Mouse (Mus musculus) myocyte (in vitro differentiated cells): ENCODE results near the gene Fkbp5. TPM values are rescaled to one million over a fixed set of nuclear protein-coding genes. Genes with fewer than 3 reads are reported as not detected.
"Not testable (repeated sequence)": the region's sequence is repeated elsewhere in the genome, so short reads cannot be mapped to it uniquely, and the experiment has no call there.

Source experiments
- H3K27me3 ChIP-seq: one replicate; pipeline ENCODE4 v1.6.1; 2011; ENCODE audit not compliant: control insufficient read depth, insufficient read depth, insufficient read length
- H3K36me3 ChIP-seq: one replicate; pipeline ENCODE4 v1.6.1; 2011; ENCODE audit not compliant: control insufficient read depth, insufficient read depth
- H3K4me2 ChIP-seq: one replicate; pipeline ENCODE4 v1.6.1; 2011; ENCODE audit warnings: low read depth, control low read depth
- H3K4me3 ChIP-seq: one replicate; pipeline ENCODE4 v1.5.1; 2011; ENCODE audit warnings: mild to moderate bottlenecking, control low read depth, moderate library complexity
- H3K79me2 ChIP-seq: one replicate; pipeline ENCODE4 v1.6.1; 2011; ENCODE audit not compliant: control insufficient read depth, insufficient read depth
- H3ac ChIP-seq: one replicate; pipeline ENCODE4 v1.6.1; 2011; ENCODE audit not compliant: control insufficient read depth, insufficient read length
- CEBPB ChIP-seq: IDR thresholded peaks from 2 replicates; pipeline ENCODE4 v1.6.1; 2011; ENCODE audit warnings: mild to moderate bottlenecking, moderate library complexity; ENCODE audit not compliant: poor library complexity, insufficient read depth, severe bottlenecking
- E2F4 ChIP-seq: IDR thresholded peaks from one replicate; pipeline ENCODE4 v1.6.1; 2011; ENCODE audit warnings: mild to moderate bottlenecking, control low read depth, moderate library complexity; ENCODE audit not compliant: insufficient read depth
- MAX ChIP-seq: IDR thresholded peaks from one replicate; pipeline ENCODE4 v1.6.1; 2011; ENCODE audit warnings: low read depth, mild to moderate bottlenecking, control low read depth
- MYOD1 ChIP-seq, 3 experiments: IDR thresholded peaks; one replicate each; pipeline ENCODE4 v1.6.1; 2011; ENCODE audit warnings: control low read depth in 2 of 3, low read depth in 2 of 3, mild to moderate bottlenecking in 2 of 3, moderate library complexity in 1 of 3; ENCODE audit not compliant: insufficient read length in 2 of 3, control insufficient read depth in 1 of 3
- MYOG ChIP-seq, 3 experiments: IDR thresholded peaks; one replicate each; pipeline ENCODE4 v1.6.1; 2011; ENCODE audit warnings: control low read depth in 2 of 3, low read depth in 2 of 3, mild to moderate bottlenecking in 2 of 3; ENCODE audit not compliant: insufficient read length in 2 of 3, control insufficient read depth in 1 of 3, insufficient read depth in 1 of 3
- POLR2A ChIP-seq: IDR thresholded peaks from one replicate; pipeline ENCODE4 v1.6.1; 2011; ENCODE audit warnings: low read depth, mild to moderate bottlenecking, control low read depth, moderate library complexity; ENCODE audit not compliant: insufficient read length
- POLR2AphosphoS2 ChIP-seq: IDR thresholded peaks from one replicate; pipeline ENCODE4 v1.6.1; 2011; ENCODE audit warnings: low read depth, control low read depth; ENCODE audit not compliant: insufficient read length
- REST ChIP-seq: IDR thresholded peaks from one replicate; pipeline ENCODE4 v1.6.1; 2011; ENCODE audit warnings: mild to moderate bottlenecking, control low read depth, moderate library complexity; ENCODE audit not compliant: insufficient read depth, insufficient read length
- SRF ChIP-seq: IDR thresholded peaks from one replicate; pipeline ENCODE4 v1.6.1; 2011; ENCODE audit warnings: low read depth; ENCODE audit not compliant: control insufficient read depth, insufficient read length
- TCF12 ChIP-seq: IDR thresholded peaks from one replicate; pipeline ENCODE4 v1.6.1; 2011; ENCODE audit warnings: mild to moderate bottlenecking, control low read depth; ENCODE audit not compliant: poor library complexity, insufficient read depth, severe bottlenecking
- TCF3 ChIP-seq: IDR thresholded peaks from one replicate; pipeline ENCODE4 v1.6.1; 2011; ENCODE audit warnings: low read depth, control low read depth; ENCODE audit not compliant: insufficient read length
- USF1 ChIP-seq: IDR thresholded peaks from one replicate; pipeline ENCODE4 v1.6.1; 2011; ENCODE audit warnings: low read depth, mild to moderate bottlenecking, control low read depth, moderate library complexity
- polyA plus RNA-seq: library from polyadenylated mRNA; unstranded; fragments of >200 nt; fragmentation: generic; extraction: Trizol; gene quantifications from one replicate; pipeline ENCODE4 v1.2.1, GENCODE M21; 2012; ENCODE audit warnings: missing spikeins

Fkbp5 gene
- polyA plus RNA-seq, 1 experiment: 11.6 TPM

- no peak overlapping the region for H3K4me3 ChIP-seq
- TF ChIP-seq MAX: no peak
- TF ChIP-seq USF1: peak; percentile 96
- peak; percentile 33 for TF ChIP-seq TCF3
- TF ChIP-seq REST: no peak
- TF ChIP-seq MYOD1 (IDR thresholded peaks at IDR 0.05; ENCODE audit: control insufficient read depth in 1 of 3, insufficient read length in 2 of 3, low read depth in 2 of 3): peak; percentile 62 to 95 (median 89)
- no peak for TF ChIP-seq E2F4
- TF ChIP-seq MYOG (IDR thresholded peaks at IDR 0.05; ENCODE audit: control insufficient read depth in 1 of 3, insufficient read depth in 1 of 3, insufficient read length in 2 of 3, low read depth in 2 of 3): peak; percentile 69 to 96 (median 96)
- TF ChIP-seq TCF12: peak; percentile 88
- H3ac ChIP-seq: no peak overlapping the region
- no peaks in the 10 kb centered on the region for H3K79me2 ChIP-seq
- peaks cover 24% of the 10 kb centered on the region for H3K27me3 ChIP-seq
- H3K4me2 ChIP-seq: peak overlapping the region; percentile 55
- H3K36me3 ChIP-seq: no peaks in the 10 kb centered on the region
Measured at GRCm38 (mm10) chr17:28556635-28557396, 39.5 kb upstream of the Fkbp5 start.

- H3K36me3 ChIP-seq, H3K27me3 ChIP-seq, H3K79me2 ChIP-seq, H3K4me3 ChIP-seq, H3K4me2 ChIP-seq, H3ac ChIP-seq: not testable (repeated sequence)
Measured at GRCm38 (mm10) chr17:28554021-28554420, 36.7 kb upstream of the Fkbp5 start.

GRCm38 (mm10) chr17:28553040-28553793 is 35.9 kb upstream of the Fkbp5 start:
- no peak overlapping the region for H3K4me2 ChIP-seq

GRCm38 (mm10) chr17:28549111-28549510 is 31.8 kb upstream of the Fkbp5 start, which contains the start of gene Clpsl2:
Gene Clpsl2, plus strand, starts transcription at chr17:28549411.
- Histone ChIP-seq H3K79me2 (no peaks in the 10 kb centered on the region), H3K27me3 (peaks cover 26% of the 10 kb centered on the region), H3ac (no peak within 1 kb of the TSS), H3K4me2 (no peak within 1 kb of the TSS), H3K36me3 (no peaks in the 10 kb centered on the region), H3K4me3 (no peak within 1 kb of the TSS)
- no peak for TF ChIP-seq CEBPB
- TF ChIP-seq MYOG (IDR thresholded peaks at IDR 0.05; ENCODE audit: control insufficient read depth in 1 of 3, insufficient read depth in 1 of 3, insufficient read length in 2 of 3, low read depth in 2 of 3): no peak
- TF ChIP-seq USF1: no peak
- no peak for TF ChIP-seq MYOD1 (IDR thresholded peaks at IDR 0.05; ENCODE audit: control insufficient read depth in 1 of 3, insufficient read length in 2 of 3, low read depth in 2 of 3)
- TF ChIP-seq TCF3: no peak
- TF ChIP-seq POLR2A: no peak
- no peak for TF ChIP-seq TCF12
- no peak for TF ChIP-seq E2F4
- TF ChIP-seq POLR2AphosphoS2: no peak
- TF ChIP-seq SRF: no peak
- no peak for TF ChIP-seq MAX
- TF ChIP-seq REST: no peak

More at GRCm38 (mm10) chr17:28553040-28553793, 35.9 kb upstream of the Fkbp5 start:
- no peak overlapping the region for H3ac ChIP-seq
- H3K79me2 ChIP-seq: no peaks in the 10 kb centered on the region
- H3K36me3 ChIP-seq: no peaks in the 10 kb centered on the region
- no peak overlapping the region for H3K4me3 ChIP-seq
- peaks cover 12% of the 10 kb centered on the region for H3K27me3 ChIP-seq
- TF ChIP-seq CEBPB (no peak), MAX (no peak), TCF12 (no peak), POLR2AphosphoS2 (no peak), POLR2A (no peak), E2F4 (no peak), REST (no peak), MYOG (IDR thresholded peaks at IDR 0.05; ENCODE audit: control insufficient read depth in 1 of 3, insufficient read depth in 1 of 3, insufficient read length in 2 of 3, low read depth in 2 of 3) (no peak), USF1 (no peak), TCF3 (no peak), MYOD1 (IDR thresholded peaks at IDR 0.05; ENCODE audit: control insufficient read depth in 1 of 3, insufficient read length in 2 of 3, low read depth in 2 of 3) (no peak), SRF (no peak)

GRCm38 (mm10) chr17:28548550-28548949 is 31.2 kb upstream of the Fkbp5 start:
- no peak overlapping the region for H3K4me2 ChIP-seq
- no peaks in the 10 kb centered on the region for H3K79me2 ChIP-seq
- H3ac ChIP-seq: no peak overlapping the region
- H3K27me3 ChIP-seq: peaks cover 26% of the 10 kb centered on the region
- TF ChIP-seq MYOD1 (IDR thresholded peaks at IDR 0.05; ENCODE audit: control insufficient read depth in 1 of 3, insufficient read length in 2 of 3, low read depth in 2 of 3) (peak in 2 of 3 experiments; percentile 51 to 81), E2F4 (no peak), MYOG (IDR thresholded peaks at IDR 0.05; ENCODE audit: control insufficient read depth in 1 of 3, insufficient read depth in 1 of 3, insufficient read length in 2 of 3, low read depth in 2 of 3) (peak in 2 of 3 experiments; percentile 44 to 86)
- no peaks in the 10 kb centered on the region for H3K36me3 ChIP-seq
- no peak overlapping the region for H3K4me3 ChIP-seq
